Mouse (Mus musculus) CH12.LX (cell line): ENCODE data around the gene Pwwp2b. TPM values are rescaled to one million over a fixed set of nuclear protein-coding genes. Genes with fewer than 3 reads are reported as not detected.

Experiments used
- DNase-seq: peaks from one replicate; pipeline ENCODE4 v3.0.0-alpha.2; 2013; ENCODE audit errors: extremely low read depth
- H3K27ac ChIP-seq: 2 replicates; pipeline ENCODE4 v1.5.1; 2012; ENCODE audit warnings: low read depth, mild to moderate bottlenecking, control low read depth, moderate library complexity; ENCODE audit not compliant: insufficient read depth
- H3K27me3 ChIP-seq: replicated peaks from 2 replicates; pipeline ENCODE3; 2012; ENCODE audit warnings: inconsistent platforms
- H3K36me3 ChIP-seq, 2 experiments: replicated peaks in 1 of 2; 2 replicates each; pipeline versions ENCODE3 to v1.6.1; 2012; ENCODE audit warnings: inconsistent platforms in 1 of 2, low read length in 1 of 2, mild to moderate bottlenecking in 1 of 2, mixed read lengths in 1 of 2, moderate library complexity in 1 of 2; ENCODE audit not compliant: control insufficient read depth in 1 of 2, insufficient read depth in 1 of 2
- H3K4me1 ChIP-seq, 2 experiments: 2 replicates each; pipeline ENCODE4 v1.6.1; 2012; ENCODE audit warnings: inconsistent platforms in 1 of 2, moderate library complexity in 1 of 2; ENCODE audit not compliant: insufficient read depth in 2 of 2, control insufficient read depth in 1 of 2
- H3K4me2 ChIP-seq: 2 replicates; pipeline ENCODE4 v1.6.1; 2012; ENCODE audit warnings: low read depth, mild to moderate bottlenecking, control low read depth; ENCODE audit not compliant: poor library complexity, insufficient read depth, severe bottlenecking
- H3K4me3 ChIP-seq, 3 experiments: fragments of 150-350 bp in 1 of 3; sonication (generic) in 1 of 3; replicated peaks in 1 of 3; 2 replicates each; pipeline versions ENCODE3 to v1.5.1; 2011 to 2012; ENCODE audit warnings: low read depth in 2 of 3, low read length in 2 of 3, mild to moderate bottlenecking in 2 of 3, moderate library complexity in 2 of 3, control low read depth in 1 of 3, improper control_type of control experiment in 1 of 3, inconsistent platforms in 1 of 3, mixed read lengths in 1 of 3; ENCODE audit not compliant: poor library complexity in 1 of 3
- H3K79me2 ChIP-seq: replicated peaks from 2 replicates; pipeline ENCODE4 v1.6.1; 2012; ENCODE audit warnings: mild to moderate bottlenecking, moderate library complexity; ENCODE audit not compliant: control insufficient read depth, poor library complexity, insufficient read depth, severe bottlenecking; ENCODE audit errors: extremely low read depth
- H3K9ac ChIP-seq: 2 replicates; pipeline ENCODE4 v1.6.1; 2012; ENCODE audit warnings: low read depth, mild to moderate bottlenecking, control low read depth, moderate library complexity; ENCODE audit not compliant: insufficient read depth
- H3K9me3 ChIP-seq: replicated peaks from 2 replicates; pipeline ENCODE3; 2012; ENCODE audit warnings: low read length, inconsistent platforms, mixed read lengths
- BHLHE40 ChIP-seq: IDR thresholded peaks from 2 replicates; pipeline ENCODE4 v1.6.1; 2011; ENCODE audit warnings: mild to moderate bottlenecking, low read depth, low read length, improper control_type of control experiment
- CHD1 ChIP-seq: IDR thresholded peaks from 2 replicates; pipeline ENCODE4 v1.6.1; 2012; ENCODE audit warnings: low read depth, low read length, improper control_type of control experiment, inconsistent platforms
- CHD2 ChIP-seq: IDR thresholded peaks from 2 replicates; pipeline ENCODE4 v1.6.1; 2011; ENCODE audit warnings: low read length, improper control_type of control experiment
- CTCF ChIP-seq, 2 experiments: IDR thresholded peaks in 1 of 2; conservative IDR thresholded peaks in 1 of 2; 2 replicates each; pipeline ENCODE4 v1.5.1; 2011 to 2012; ENCODE audit warnings: low read depth in 2 of 2, low read length in 2 of 2, improper control_type of control experiment in 1 of 2, inconsistent platforms in 1 of 2, mild to moderate bottlenecking in 1 of 2, moderate library complexity in 1 of 2
- ELF1 ChIP-seq: IDR thresholded peaks from 2 replicates; pipeline ENCODE4 v1.6.1; 2014; ENCODE audit warnings: low read depth, mild to moderate bottlenecking, inconsistent platforms, low read length, improper control_type of control experiment
- ETS1 ChIP-seq: conservative IDR thresholded peaks from 2 replicates; pipeline ENCODE4 v1.6.1; 2012; ENCODE audit warnings: low read depth, mild to moderate bottlenecking, inconsistent platforms, low read length, improper control_type of control experiment, moderate library complexity
- HCFC1 ChIP-seq: IDR thresholded peaks from 2 replicates; pipeline ENCODE4 v1.6.1; 2012; ENCODE audit warnings: low read depth, mild to moderate bottlenecking, inconsistent platforms, low read length, improper control_type of control experiment
- IRF4 ChIP-seq: IDR thresholded peaks from 2 replicates; pipeline ENCODE4 v1.6.1; 2014; ENCODE audit warnings: low read depth, mild to moderate bottlenecking, inconsistent platforms, low read length, improper control_type of control experiment
- JUND ChIP-seq: conservative IDR thresholded peaks from 2 replicates; pipeline ENCODE4 v1.6.1; 2011; ENCODE audit warnings: low read depth, low read length, improper control_type of control experiment
- KAT2A ChIP-seq: IDR thresholded peaks from 2 replicates; pipeline ENCODE4 v1.6.1; 2012; ENCODE audit warnings: low read length, improper control_type of control experiment, inconsistent platforms; ENCODE audit not compliant: insufficient replicate concordance
- MAFK ChIP-seq: IDR thresholded peaks from 2 replicates; pipeline ENCODE4 v1.6.1; 2011; ENCODE audit warnings: low read length, improper control_type of control experiment; ENCODE audit not compliant: insufficient replicate concordance
- MAX ChIP-seq: IDR thresholded peaks from 2 replicates; pipeline ENCODE4 v1.6.1; 2011; ENCODE audit warnings: low read length, improper control_type of control experiment
- MAZ ChIP-seq: IDR thresholded peaks from 2 replicates; pipeline ENCODE4 v1.6.1; 2012; ENCODE audit warnings: low read depth, mild to moderate bottlenecking, inconsistent platforms, low read length, improper control_type of control experiment, moderate library complexity
- MEF2A ChIP-seq: IDR thresholded peaks from 2 replicates; pipeline ENCODE4 v1.6.1; 2014; ENCODE audit warnings: low read depth, mild to moderate bottlenecking, inconsistent platforms, low read length, improper control_type of control experiment, borderline replicate concordance
- MXI1 ChIP-seq: IDR thresholded peaks from 2 replicates; pipeline ENCODE4 v1.6.1; 2011; ENCODE audit warnings: mild to moderate bottlenecking, low read depth, low read length, improper control_type of control experiment
- NRF1 ChIP-seq: IDR thresholded peaks from 2 replicates; pipeline ENCODE4 v1.6.1; 2014; ENCODE audit warnings: low read depth, mild to moderate bottlenecking, inconsistent platforms, low read length, improper control_type of control experiment, moderate library complexity
- POLR2A ChIP-seq: IDR thresholded peaks from 2 replicates; pipeline ENCODE4 v1.6.1; 2011; ENCODE audit warnings: low read depth, mild to moderate bottlenecking, improper control_type of control experiment, low read length
- POLR2AphosphoS2 ChIP-seq: IDR thresholded peaks from 2 replicates; pipeline ENCODE4 v1.6.1; 2011; ENCODE audit warnings: low read depth, low read length, improper control_type of control experiment
- RAD21 ChIP-seq: IDR thresholded peaks from 2 replicates; pipeline ENCODE4 v1.6.1; 2011; ENCODE audit warnings: low read depth, mild to moderate bottlenecking, low read length, improper control_type of control experiment, moderate library complexity
- SIN3A ChIP-seq: IDR thresholded peaks from 2 replicates; pipeline ENCODE4 v1.6.1; 2012; ENCODE audit warnings: low read length, improper control_type of control experiment, inconsistent platforms
- TBP ChIP-seq: conservative IDR thresholded peaks from 2 replicates; pipeline ENCODE4 v1.6.1; 2011; ENCODE audit warnings: low read depth, low read length, improper control_type of control experiment
- TCF12 ChIP-seq: IDR thresholded peaks from 2 replicates; pipeline ENCODE4 v1.6.1; 2014; ENCODE audit warnings: low read depth, mild to moderate bottlenecking, inconsistent platforms, low read length, improper control_type of control experiment
- UBTF ChIP-seq: IDR thresholded peaks from 2 replicates; pipeline ENCODE4 v1.6.1; 2012; ENCODE audit warnings: low read depth, mild to moderate bottlenecking, inconsistent platforms, low read length, improper control_type of control experiment, moderate library complexity
- ZC3H11A ChIP-seq: IDR thresholded peaks from 2 replicates; pipeline ENCODE4 v1.6.1; 2012; ENCODE audit warnings: low read depth, mild to moderate bottlenecking, inconsistent platforms, low read length, improper control_type of control experiment
- ZMIZ1 ChIP-seq: IDR thresholded peaks from 2 replicates; pipeline ENCODE4 v1.6.1; 2012; ENCODE audit warnings: low read depth, mild to moderate bottlenecking, inconsistent platforms, low read length, improper control_type of control experiment
- ZNF384 ChIP-seq: IDR thresholded peaks from 2 replicates; pipeline ENCODE4 v1.6.1; 2012; ENCODE audit warnings: low read depth, low read length, improper control_type of control experiment, inconsistent platforms
- dilution Hi-C: fragments of 300-500 bp; cut with MboI; formaldehyde crosslinking; loops from 2 replicates; pipeline ENCODE4 v1.14.3; 2020; ENCODE audit warnings: low sequenced_read_pairs; ENCODE audit not compliant: extremely low pct_unique_long_range_greater_than_20kb, extremely low pct_ligation_motif_present
- in situ Hi-C: fragments of 300-500 bp; cut with MboI; formaldehyde crosslinking; loops from 3 replicates; pipeline ENCODE4 v1.14.3; 2019; ENCODE audit warnings: low sequenced_read_pairs, low pct_ligation_motif_present, low pct_unique_long_range_greater_than_20kb, mixed read lengths
- polyA plus RNA-seq: library from polyadenylated mRNA; unstranded; fragments of >175 nt; gene quantifications from 2 replicates; pipeline ENCODE4 v1.2.1, GENCODE M21; 2012; ENCODE audit warnings: low read depth; ENCODE audit not compliant: insufficient read length
- total RNA-seq, 2 experiments: library from RNA; depleted of rRNA; stranded (reverse); fragments of 300-350 nt in 1 of 2; fragments of >200 nt in 1 of 2; gene quantifications; 2 replicates each; pipeline ENCODE4 v1.2.3; 2012 to 2014

Pwwp2b gene
- total and polyA plus RNA-seq, 3 experiments, result 0.08 TPM; not detected in 2

GRCm38 (mm10) chr7:139221072-139221471 is 27.2 kb upstream of the Pwwp2b start:
- Histone ChIP-seq H3K4me1 (no peaks in the 10 kb centered on the region), H3K27ac (no peak overlapping the region), H3K4me3 (no peak overlapping the region), H3K79me2 (no peaks in the 10 kb centered on the region), H3K4me2 (no peak overlapping the region), H3K27me3 (peaks cover 88% of the 10 kb centered on the region), H3K36me3 (no peaks in the 10 kb centered on the region), H3K9ac (no peak overlapping the region), H3K9me3 (no peaks in the 10 kb centered on the region)
- DNase-seq, result no peak
- dilution Hi-C loops (no loop called here), in situ Hi-C loops (no loop called here)
- TF ChIP-seq TCF12 (no peak), MAX (no peak), SIN3A (no peak), ETS1 (no peak), CHD2 (no peak), HCFC1 (no peak), ZMIZ1 (no peak)

DNA sequence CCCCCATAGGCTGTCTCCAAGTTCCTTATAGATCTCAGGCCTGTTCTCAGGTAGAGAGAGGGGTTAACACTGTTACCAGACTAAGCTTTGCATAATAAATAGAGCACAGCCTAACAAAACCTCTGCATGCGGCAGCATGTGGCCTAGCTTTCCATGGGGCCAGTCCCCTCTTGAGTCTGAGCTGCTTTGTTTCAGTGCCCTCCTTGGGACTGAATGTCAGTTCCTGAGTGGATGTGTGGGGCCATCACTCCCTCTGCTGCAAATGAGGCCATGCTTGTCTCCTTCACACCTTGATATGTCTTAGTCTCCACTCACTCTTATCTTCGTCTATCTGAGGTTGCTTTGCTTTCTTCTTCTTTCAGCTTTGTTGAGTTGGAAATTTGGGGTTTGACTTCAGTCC is 26.4 kb upstream of the Pwwp2b start:
- TF ChIP-seq MAZ (no peak), NRF1 (no peak), ETS1 (no peak), ZNF384 (no peak), JUND (no peak), MAFK (no peak), MAX (no peak)
- TF ChIP-seq, all 38 proteins: peak for 0
- in situ Hi-C loops (no loop called here), dilution Hi-C loops (no loop called here)
- no peaks in the 10 kb centered on the region for H3K36me3 ChIP-seq
- H3K4me1 ChIP-seq, result no peaks in the 10 kb centered on the region
- no peaks in the 10 kb centered on the region for H3K9me3 ChIP-seq
- H3K9ac ChIP-seq, result no peak overlapping the region
- H3K79me2 ChIP-seq, result no peaks in the 10 kb centered on the region
- no peak overlapping the region for H3K4me2 ChIP-seq
- no peak for DNase-seq
- peaks cover 88% of the 10 kb centered on the region for H3K27me3 ChIP-seq
- H3K27ac ChIP-seq, result no peak overlapping the region
- no peak overlapping the region for H3K4me3 ChIP-seq

DNA sequence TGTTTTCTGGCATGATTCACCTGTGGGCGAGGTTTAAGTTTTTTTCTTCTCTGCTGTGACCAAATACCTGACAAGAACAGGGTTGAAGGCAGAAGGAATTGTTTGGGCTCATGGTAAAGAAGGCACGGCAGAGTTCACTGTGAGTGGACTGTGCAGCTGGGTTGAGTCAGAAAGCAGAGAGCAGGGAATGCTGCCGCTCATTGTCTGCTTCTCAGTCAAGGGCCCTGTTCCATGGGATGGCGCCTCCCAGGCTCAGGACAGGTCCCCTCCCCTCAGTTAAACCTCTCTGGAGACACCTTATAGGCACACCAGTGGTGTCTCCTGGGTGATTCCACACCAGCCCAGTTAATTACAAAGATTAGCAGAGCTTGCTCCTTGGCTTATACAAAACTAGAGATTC is 25.9 kb upstream of the Pwwp2b start:
- Histone ChIP-seq H3K27me3 (peaks cover 90% of the 10 kb centered on the region), H3K4me2 (no peak overlapping the region), H3K27ac (no peak overlapping the region)
- TF ChIP-seq POLR2A (no peak), ZC3H11A (no peak), IRF4 (no peak), BHLHE40 (no peak), CHD1 (no peak), MAZ (no peak), SIN3A (no peak), UBTF (no peak), POLR2AphosphoS2 (no peak), MXI1 (no peak), ZNF384 (no peak), ELF1 (no peak), RAD21 (no peak), CHD2 (no peak), KAT2A (no peak), CTCF (conservative IDR thresholded peaks at IDR 0.05 in 1 of 2, IDR thresholded peaks at IDR 0.05 in 1 of 2; ENCODE audit: low read depth in 2 of 2, low read length in 2 of 2) (no peak), MAFK (no peak), MEF2A (no peak), TBP (no peak)
- TF ChIP-seq, all 38 proteins: peak for 0
- DNase-seq, result no peak
- Histone ChIP-seq H3K79me2 (no peaks in the 10 kb centered on the region), H3K9me3 (no peaks in the 10 kb centered on the region), H3K4me1 (no peaks in the 10 kb centered on the region), H3K4me3 (no peak overlapping the region), H3K9ac (no peak overlapping the region), H3K36me3 (no peaks in the 10 kb centered on the region)
- dilution Hi-C loops (no loop called here), in situ Hi-C loops (no loop called here)
